Mouse (Mus musculus) mouse trophoblast stem cell (cell line): ENCODE results near the gene Nucb2.

Experiments
- in situ Hi-C, 2 experiments: fragments of 300-500 bp; cut with MseI, MboI; formaldehyde crosslinking; loops; 2 replicates in 1 of 2; 3 replicates in 1 of 2; pipeline ENCODE4 v1.15.1; 2025

Nucb2 gene

GRCm38 (mm10) chr7:116519805-116520204 lies 15.6 kb downstream of the Nucb2 start:
- in situ Hi-C loops = no loop called here

GRCm38 (mm10) chr7:116524577-116524976 lies 20.4 kb downstream of the Nucb2 start:
- in situ Hi-C loops = no loop called here

GRCm38 (mm10) chr7:116529793-116530192 lies 25.6 kb downstream of the Nucb2 start:
- in situ Hi-C loops = loop anchor here (5.0 to 10.0 kb wide), 2 partner anchors 75 to 83 kb away; no protein-coding TSS in a partner anchor

- in situ Hi-C loops = loop anchor here (5.0 to 10.0 kb wide), 2 partner anchors 74 to 82 kb away; no protein-coding TSS in a partner anchor
These were observed 26.3 kb downstream of the Nucb2 start for GRCm38 (mm10) chr7:116530470-116530869.

- in situ Hi-C loops = loop anchor here (5.0 to 10.0 kb wide), 2 partner anchors 73 to 81 kb away; no protein-coding TSS in a partner anchor
These were observed 27.1 kb downstream of the Nucb2 start for GRCm38 (mm10) chr7:116531311-116531710.

- in situ Hi-C loops = no loop called here
These were observed 52.7 kb downstream of the Nucb2 start for GRCm38 (mm10) chr7:116556834-116557233.

- in situ Hi-C loops = no loop called here
These were observed 70.4 kb downstream of the Nucb2 start for GRCm38 (mm10) chr7:116574551-116574950.
